Mouse (Mus musculus) MEL (cell line): Measurements from ENCODE around the gene Ankmy1. TPM values are rescaled to one million over a fixed set of nuclear protein-coding genes. Genes with fewer than 3 reads are reported as not detected.

Experiments
- DNase-seq: peaks from one replicate; pipeline ENCODE4 v3.0.0; 2011; ENCODE audit warnings: low read depth, low spot score
- H3K27ac ChIP-seq: 2 replicates; pipeline ENCODE4 v1.5.1; 2012; ENCODE audit warnings: low read depth, mild to moderate bottlenecking, control low read depth, low read length, moderate library complexity; ENCODE audit not compliant: control insufficient read depth
- H3K27me3 ChIP-seq, 2 experiments: fragments of 150-350 bp in 1 of 2; sonication (generic) in 1 of 2; 2 replicates each; pipeline ENCODE4 v1.6.1; 2012; ENCODE audit warnings: low read length in 2 of 2, mild to moderate bottlenecking in 2 of 2, improper control_type of control experiment in 1 of 2, moderate library complexity in 1 of 2; ENCODE audit not compliant: insufficient read depth in 2 of 2, control insufficient read depth in 1 of 2
- H3K36me3 ChIP-seq, 2 experiments: 2 replicates each; pipeline ENCODE4 v1.6.1; 2012 to 2014; ENCODE audit warnings: low read length in 2 of 2, improper control_type of control experiment in 1 of 2, inconsistent platforms in 1 of 2, mild to moderate bottlenecking in 1 of 2; ENCODE audit not compliant: insufficient read depth in 2 of 2, control insufficient read depth in 1 of 2
- H3K4me1 ChIP-seq, 2 experiments: fragments of 150-350 bp in 1 of 2; sonication (generic) in 1 of 2; 2 replicates each; pipeline ENCODE4 v1.6.1; 2012; ENCODE audit warnings: low read length in 2 of 2, improper control_type of control experiment in 1 of 2, mild to moderate bottlenecking in 1 of 2; ENCODE audit not compliant: insufficient read depth in 2 of 2, control insufficient read depth in 1 of 2
- H3K4me3 ChIP-seq, 2 experiments: fragments of 150-350 bp in 1 of 2; sonication (generic) in 1 of 2; 2 replicates each; pipeline ENCODE4 v1.5.1; 2012; ENCODE audit warnings: low read depth in 2 of 2, low read length in 2 of 2, mild to moderate bottlenecking in 2 of 2, moderate library complexity in 2 of 2, control low read depth in 1 of 2, improper control_type of control experiment in 1 of 2; ENCODE audit not compliant: control insufficient read depth in 1 of 2, insufficient read depth in 1 of 2
- H3K79me2 ChIP-seq: 2 replicates; pipeline ENCODE4 v1.6.1; 2012; ENCODE audit warnings: mild to moderate bottlenecking, low read length, moderate library complexity; ENCODE audit not compliant: control insufficient read depth, poor library complexity, insufficient read depth
- H3K9ac ChIP-seq: 2 replicates; pipeline ENCODE4 v1.6.1; 2012; ENCODE audit warnings: low read depth, mild to moderate bottlenecking, control low read depth, low read length, moderate library complexity; ENCODE audit not compliant: control insufficient read depth, poor library complexity, severe bottlenecking
- H3K9me3 ChIP-seq: fragments of 150-350 bp; sonication (generic); replicated peaks from 2 replicates; pipeline ENCODE4 v1.6.1; 2012; ENCODE audit warnings: mild to moderate bottlenecking, low read length, improper control_type of control experiment, moderate library complexity; ENCODE audit not compliant: insufficient read depth
- CHD1 ChIP-seq: IDR thresholded peaks from 2 replicates; pipeline ENCODE4 v1.6.1; 2012; ENCODE audit warnings: low read depth, mild to moderate bottlenecking, inconsistent platforms, low read length, improper control_type of control experiment
- CTCF ChIP-seq, 3 experiments: IDR thresholded peaks in 2 of 3; conservative IDR thresholded peaks in 1 of 3; 2 replicates each; pipeline ENCODE4 v1.5.1; 2011 to 2012; ENCODE audit warnings: low read length in 3 of 3, low read depth in 2 of 3, mild to moderate bottlenecking in 2 of 3, improper control_type of control experiment in 1 of 3, inconsistent platforms in 1 of 3, mixed read lengths in 1 of 3, moderate library complexity in 1 of 3; ENCODE audit not compliant: control insufficient read depth in 1 of 3, insufficient read depth in 1 of 3, poor library complexity in 1 of 3, severe bottlenecking in 1 of 3
- E2F4 ChIP-seq: IDR thresholded peaks from 2 replicates; pipeline ENCODE4 v1.6.1; 2011; ENCODE audit warnings: low read depth, low read length, improper control_type of control experiment, borderline replicate concordance
- GABPA ChIP-seq: IDR thresholded peaks from 2 replicates; pipeline ENCODE4 v1.6.1; 2012; ENCODE audit warnings: low read depth, mild to moderate bottlenecking, inconsistent platforms, low read length, improper control_type of control experiment, moderate library complexity
- JUND ChIP-seq: IDR thresholded peaks from 2 replicates; pipeline ENCODE4 v1.6.1; 2011; ENCODE audit warnings: low read depth, mild to moderate bottlenecking, improper control_type of control experiment, low read length
- KAT2A ChIP-seq: conservative IDR thresholded peaks from 2 replicates; pipeline ENCODE4 v1.6.1; 2012; ENCODE audit warnings: low read depth, low read length, improper control_type of control experiment, inconsistent platforms
- MAFK ChIP-seq: IDR thresholded peaks from 2 replicates; pipeline ENCODE4 v1.6.1; 2011; ENCODE audit warnings: low read depth, mild to moderate bottlenecking, low read length, improper control_type of control experiment, borderline replicate concordance
- MXI1 ChIP-seq: IDR thresholded peaks from 2 replicates; pipeline ENCODE4 v1.6.1; 2011; ENCODE audit warnings: mild to moderate bottlenecking, low read depth, low read length, improper control_type of control experiment
- MYB ChIP-seq: IDR thresholded peaks from 2 replicates; pipeline ENCODE4 v1.6.1; 2011; ENCODE audit warnings: mild to moderate bottlenecking, low read depth, low read length, improper control_type of control experiment
- MYC ChIP-seq: IDR thresholded peaks from 2 replicates; pipeline ENCODE4 v1.6.1; 2011; ENCODE audit warnings: low read depth, mild to moderate bottlenecking, low read length, improper control_type of control experiment, moderate library complexity
- POLR2AphosphoS5 ChIP-seq: IDR thresholded peaks from 2 replicates; pipeline ENCODE4 v1.6.1; 2012; ENCODE audit warnings: low read depth, borderline replicate concordance, mild to moderate bottlenecking, inconsistent platforms, low read length, moderate library complexity, mixed read lengths
- RAD21 ChIP-seq: IDR thresholded peaks from 2 replicates; pipeline ENCODE4 v1.6.1; 2011; ENCODE audit warnings: mild to moderate bottlenecking, low read depth, low read length, improper control_type of control experiment
- SMC3 ChIP-seq: IDR thresholded peaks from 2 replicates; pipeline ENCODE4 v1.6.1; 2011; ENCODE audit warnings: low read depth, low read length, improper control_type of control experiment
- TAL1 ChIP-seq: IDR thresholded peaks from 2 replicates; pipeline ENCODE4 v1.6.1; 2012; ENCODE audit warnings: mild to moderate bottlenecking, inconsistent platforms, low read length, moderate library complexity, mixed read lengths
- ZC3H11A ChIP-seq: IDR thresholded peaks from 2 replicates; pipeline ENCODE4 v1.6.1; 2012; ENCODE audit warnings: low read depth, mild to moderate bottlenecking, inconsistent platforms, low read length, improper control_type of control experiment
- ZKSCAN1 ChIP-seq: IDR thresholded peaks from 2 replicates; pipeline ENCODE4 v1.6.1; 2012; ENCODE audit warnings: low read depth, mild to moderate bottlenecking, inconsistent platforms, low read length, improper control_type of control experiment, moderate library complexity
- polyA plus RNA-seq, 2 experiments: library from polyadenylated mRNA; stranded (reverse) in 1 of 2; unstranded in 1 of 2; fragments of >175 nt in 1 of 2; fragments of >200 nt in 1 of 2; gene quantifications; 2 replicates each; pipeline versions ENCODE4 v1.2.1 to v1.2.4; 2012; ENCODE audit warnings: low replicate concordance in 2 of 2, low read depth in 1 of 2; ENCODE audit not compliant: insufficient read length in 2 of 2, insufficient read depth in 1 of 2, missing spikeins in 1 of 2
- total RNA-seq: library from RNA; depleted of rRNA; stranded (reverse); fragments of 300-350 nt; gene quantifications from 2 replicates; pipeline ENCODE4 v1.2.3, GENCODE M21; 2012

The Ankmy1 gene
- total and polyA plus RNA-seq, 3 experiments = 0.08 TPM; not detected in 2

- Histone ChIP-seq H3K27ac (no peak overlapping the region), H3K36me3 (no peaks in the 10 kb centered on the region), H3K27me3 (no peaks in the 10 kb centered on the region), H3K9me3 (no peaks in the 10 kb centered on the region), H3K4me1 (no peaks in the 10 kb centered on the region), H3K4me3 (no peak overlapping the region), H3K79me2 (no peaks in the 10 kb centered on the region), H3K9ac (no peak overlapping the region)
- TF ChIP-seq MXI1 (no peak), MYC (no peak), JUND (no peak), ZC3H11A (peak; percentile 18; the same call in 1 of the 2 replicates), CTCF (IDR thresholded peaks at IDR 0.05 in 2 of 3, conservative IDR thresholded peaks at IDR 0.05 in 1 of 3; ENCODE audit: control insufficient read depth in 1 of 3, insufficient read depth in 1 of 3, low read depth in 2 of 3, low read length in 3 of 3, poor library complexity in 1 of 3, severe bottlenecking in 1 of 3) (peak; percentile 62 to 86 (median 71)), SMC3 (peak; percentile 59), MAFK (no peak), RAD21 (peak; percentile 53)
- DNase-seq = peak; percentile 66
Measured at GRCm38 (mm10) chr1:92949426-92949825, 46.7 kb upstream of the Ankmy1 start.

GRCm38 (mm10) chr1:92947966-92948365 is 45.3 kb upstream of the Ankmy1 start:
- Histone ChIP-seq H3K36me3 (no peaks in the 10 kb centered on the region), H3K4me3 (no peak overlapping the region)
- TF ChIP-seq RAD21 = no peak
- TF ChIP-seq KAT2A = no peak
- TF ChIP-seq GABPA = no peak
- TF ChIP-seq POLR2AphosphoS5 = no peak
- TF ChIP-seq MYB = no peak
- no peak for TF ChIP-seq TAL1

DNA sequence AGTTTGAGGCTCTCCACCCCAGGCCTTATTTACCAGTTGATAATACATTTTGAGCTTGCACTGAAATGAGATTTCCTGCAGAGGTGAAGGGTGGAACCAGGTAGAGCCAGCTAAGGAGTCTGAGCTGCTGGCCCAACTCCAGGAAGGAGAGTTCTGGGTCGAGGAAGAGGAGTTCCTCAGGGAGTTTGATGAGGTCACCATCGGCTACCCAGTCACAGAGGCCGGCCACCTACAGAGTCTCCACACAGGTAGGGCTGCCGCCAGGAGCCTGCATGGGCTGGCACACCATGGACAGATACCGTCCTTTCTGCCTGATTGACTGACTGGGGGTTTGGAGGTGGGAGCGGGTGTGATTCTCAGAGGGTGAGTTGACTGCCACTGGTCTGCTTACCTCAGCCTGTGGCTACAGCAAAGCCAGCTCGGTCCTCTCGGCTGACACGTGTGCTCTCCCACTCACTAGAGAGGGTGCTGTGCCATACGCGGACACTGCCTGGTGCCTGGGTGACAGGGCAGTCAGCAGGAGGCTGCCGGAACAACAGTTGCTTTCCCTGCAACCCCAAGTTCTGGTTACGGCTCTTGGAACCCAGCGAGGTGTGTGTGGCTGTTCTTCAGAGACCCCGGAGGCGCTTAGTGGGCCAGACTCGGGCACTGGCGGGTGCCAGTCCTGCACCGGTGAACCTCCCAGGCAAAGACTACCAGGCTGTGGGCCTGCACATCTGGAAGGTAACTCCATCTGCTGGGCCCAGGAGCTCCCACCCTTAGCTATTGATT is 40.7 kb upstream of the Ankmy1 start:
- H3K27ac ChIP-seq = no peak overlapping the region
- peaks cover 0 to 2% of the 10 kb centered on the region in 2 experiments; a peak in 1 of 4 replicates for H3K36me3 ChIP-seq
- H3K4me3 ChIP-seq = no peak overlapping the region
- no peaks in the 10 kb centered on the region for H3K4me1 ChIP-seq
- no peaks in the 10 kb centered on the region for H3K9me3 ChIP-seq
- TF ChIP-seq E2F4 = no peak
- no peak for TF ChIP-seq ZKSCAN1
- TF ChIP-seq MYC = no peak
- TF ChIP-seq CHD1 = no peak
- TF ChIP-seq, all 39 proteins: peak for 0
- no peaks in the 10 kb centered on the region for H3K27me3 ChIP-seq
- no peak for DNase-seq
- H3K9ac ChIP-seq = no peak overlapping the region
- no peaks in the 10 kb centered on the region for H3K79me2 ChIP-seq

More at GRCm38 (mm10) chr1:92947966-92948365, 45.3 kb upstream of the Ankmy1 start:
- Histone ChIP-seq H3K9me3 (no peaks in the 10 kb centered on the region), H3K79me2 (no peaks in the 10 kb centered on the region), H3K27ac (no peak overlapping the region), H3K27me3 (no peaks in the 10 kb centered on the region), H3K9ac (no peak overlapping the region), H3K4me1 (no peaks in the 10 kb centered on the region)
- DNase-seq = no peak
